Mouse (Mus musculus) stomach, embryonic 16.5 days (tissue): Measurements from ENCODE around the gene Cep350. TPM values are rescaled to one million over a fixed set of nuclear protein-coding genes. Genes with fewer than 3 reads are reported as not detected.
A peak's percentile ranks its signal among the peaks of the same experiment; 100 is the strongest.

Experiments
- ATAC-seq: fragments of 200-750 bp; cut with Nextera tagmentation; 2 replicates; pipeline ENCODE4 v1.8.0; 2017; ENCODE audit warnings: moderate number of reproducible peaks, moderate TSS enrichment; ENCODE audit not compliant: insufficient read depth, low FRiP score
- H3K27ac ChIP-seq: fragments of 300-500 bp; sonication (generic); 2 replicates; pipeline ENCODE4 v1.5.1; 2014; ENCODE audit warnings: low read length
- H3K27me3 ChIP-seq: fragments of 300-500 bp; sonication (generic); 2 replicates; pipeline ENCODE4 v1.6.1; 2014; ENCODE audit warnings: low read length, control low read depth, mixed read lengths; ENCODE audit not compliant: control insufficient read depth, insufficient read depth
- H3K36me3 ChIP-seq: fragments of 300-500 bp; sonication (generic); 2 replicates; pipeline ENCODE4 v1.6.1; 2014; ENCODE audit warnings: low read length; ENCODE audit not compliant: control insufficient read depth, insufficient read depth
- H3K4me1 ChIP-seq: fragments of 300-500 bp; sonication (generic); 2 replicates; pipeline ENCODE4 v1.6.1; 2014; ENCODE audit warnings: low read length, control low read depth, mixed read lengths; ENCODE audit not compliant: control insufficient read depth, insufficient read depth
- H3K4me2 ChIP-seq: fragments of 300-500 bp; sonication (generic); 2 replicates; pipeline ENCODE4 v1.6.1; 2014; ENCODE audit warnings: low read depth, low read length, mixed read lengths
- H3K4me3 ChIP-seq: fragments of 300-500 bp; sonication (generic); replicated peaks from 2 replicates; pipeline ENCODE4 v1.5.1; 2014; ENCODE audit warnings: mild to moderate bottlenecking, low read length
- H3K9ac ChIP-seq: fragments of 300-500 bp; sonication (generic); 2 replicates; pipeline ENCODE4 v1.6.1; 2014; ENCODE audit warnings: low read length
- H3K9me3 ChIP-seq: fragments of 300-500 bp; sonication (generic); replicated peaks from 2 replicates; pipeline ENCODE4 v1.6.1; 2016; ENCODE audit warnings: low read length, control low read depth; ENCODE audit not compliant: control insufficient read depth
- WGBS: fragments of 180-500 bp; shearing (Covaris S2); extraction: QIAGEN DNeasy Blood & Tissue Kit; methylation state at CpG from one replicate; pipeline ENCODE4 v1.1.7; 2014; 5-methylcytosine and 5-hydroxymethylcytosine counted together
- polyA plus RNA-seq: library from polyadenylated mRNA; unstranded; fragments of >200 nt; fragmentation: Nextera tagmentation; extraction: Ambion mirVana; gene quantifications from 2 replicates; pipeline ENCODE4 v1.2.1, GENCODE M21; 2015

The Cep350 gene
- polyA plus RNA-seq, 1 experiment from 2014 or later = 6.4 TPM

- no peak overlapping the region for H3K27ac ChIP-seq
- H3K4me2 ChIP-seq = no peak overlapping the region
- H3K36me3 ChIP-seq = no peaks in the 10 kb centered on the region
- WGBS = 34% methylated on average over 11 of the region's 11 CpGs
- no peak overlapping the region for H3K9ac ChIP-seq
- no peaks in the 10 kb centered on the region for H3K9me3 ChIP-seq
- no peaks in the 10 kb centered on the region for H3K27me3 ChIP-seq
- H3K4me1 ChIP-seq = peaks cover 4% of the 10 kb centered on the region
- no peak overlapping the region for H3K4me3 ChIP-seq
- no peak for ATAC-seq
Measured at GRCm38 (mm10) chr1:155990391-155990790, 17.3 kb upstream of the Cep350 start.

- Histone ChIP-seq H3K9me3 (no peaks in the 10 kb centered on the region), H3K36me3 (no peaks in the 10 kb centered on the region), H3K4me2 (no peak overlapping the region), H3K4me1 (peaks cover 3% of the 10 kb centered on the region), H3K4me3 (no peak overlapping the region), H3K27ac (no peak overlapping the region), H3K27me3 (no peaks in the 10 kb centered on the region), H3K9ac (no peak overlapping the region)
- 17% methylated on average over 2 of the region's 2 CpGs for WGBS
- ATAC-seq = no peak
Measured at GRCm38 (mm10) chr1:155989387-155989786, 16.3 kb upstream of the Cep350 start.

GRCm38 (mm10) chr1:155987625-155988024, 14.6 kb upstream of the Cep350 start:
- Histone ChIP-seq H3K4me1 (peaks cover 3% of the 10 kb centered on the region), H3K36me3 (no peaks in the 10 kb centered on the region), H3K27ac (no peak overlapping the region), H3K27me3 (no peaks in the 10 kb centered on the region), H3K9ac (no peak overlapping the region), H3K4me3 (no peak overlapping the region), H3K9me3 (no peaks in the 10 kb centered on the region), H3K4me2 (no peak overlapping the region)
- no peak for ATAC-seq
- 61% methylated on average over 2 of the region's 2 CpGs for WGBS

- no peak for ATAC-seq
- Histone ChIP-seq H3K36me3 (no peaks in the 10 kb centered on the region), H3K4me2 (no peak overlapping the region), H3K9me3 (no peaks in the 10 kb centered on the region), H3K4me1 (peaks cover 9% of the 10 kb centered on the region; the same call in 1 of the 2 replicates), H3K9ac (no peak overlapping the region), H3K27me3 (no peaks in the 10 kb centered on the region), H3K27ac (no peak overlapping the region), H3K4me3 (no peak overlapping the region)
- WGBS = 41% methylated on average over 2 of the region's 2 CpGs
Measured at GRCm38 (mm10) chr1:155974931-155975330, 1.9 kb upstream of the Cep350 start.

- H3K27me3 ChIP-seq = no peaks in the 10 kb centered on the region
- no peaks in the 10 kb centered on the region for H3K9me3 ChIP-seq
- peak overlapping the region; percentile 77 for H3K9ac ChIP-seq
- peak overlapping the region; percentile 90 for H3K4me2 ChIP-seq
- H3K27ac ChIP-seq = peak overlapping the region; percentile 96
- peaks cover 9% of the 10 kb centered on the region; the same call in 1 of the 2 replicates for H3K4me1 ChIP-seq
- peak overlapping the region; percentile 88 for H3K4me3 ChIP-seq
- WGBS = 4% methylated on average over 19 of the region's 19 CpGs
- ATAC-seq = no peak
- H3K36me3 ChIP-seq = no peaks in the 10 kb centered on the region
Measured at GRCm38 (mm10) chr1:155973719-155974379, 794 bp upstream of the Cep350 start.

- ATAC-seq = peak; percentile 51
- Histone ChIP-seq H3K9ac (peak overlapping the region; percentile 98), H3K4me3 (peak overlapping the region; percentile 88), H3K36me3 (no peaks in the 10 kb centered on the region), H3K27ac (peak overlapping the region; percentile 82), H3K4me1 (peaks cover 9% of the 10 kb centered on the region; the same call in 1 of the 2 replicates), H3K27me3 (no peaks in the 10 kb centered on the region), H3K9me3 (no peaks in the 10 kb centered on the region), H3K4me2 (peak overlapping the region; percentile 61)
- 3% methylated on average over 36 of the region's 51 CpGs for WGBS
Measured at GRCm38 (mm10) chr1:155972146-155973067, 648 bp downstream of the Cep350 start.

GRCm38 (mm10) chr1:155949170-155949569, 23.9 kb downstream of the Cep350 start:
- 91% methylated on average over 2 of the region's 2 CpGs for WGBS
- Histone ChIP-seq H3K4me3 (no peak overlapping the region), H3K4me2 (no peak overlapping the region), H3K27ac (no peak overlapping the region), H3K36me3 (peaks cover 13% of the 10 kb centered on the region; the same call in 1 of the 2 replicates), H3K9me3 (no peaks in the 10 kb centered on the region; the same call in 1 of the 2 replicates), H3K9ac (no peak overlapping the region), H3K4me1 (no peaks in the 10 kb centered on the region), H3K27me3 (no peaks in the 10 kb centered on the region)
- ATAC-seq = no peak

- Histone ChIP-seq H3K27me3 (no peaks in the 10 kb centered on the region), H3K4me3 (no peak overlapping the region), H3K36me3 (no peaks in the 10 kb centered on the region; the same call in 1 of the 2 replicates), H3K4me1 (no peaks in the 10 kb centered on the region), H3K4me2 (no peak overlapping the region), H3K9ac (no peak overlapping the region), H3K27ac (no peak overlapping the region), H3K9me3 (no peaks in the 10 kb centered on the region; the same call in 1 of the 2 replicates)
- ATAC-seq = no peak
- WGBS = 83% methylated on average over 2 of the region's 2 CpGs
Measured at GRCm38 (mm10) chr1:155944361-155944760, 28.7 kb downstream of the Cep350 start.

- Histone ChIP-seq H3K9ac (no peak overlapping the region), H3K9me3 (no peaks in the 10 kb centered on the region), H3K4me1 (no peaks in the 10 kb centered on the region), H3K4me3 (no peak overlapping the region), H3K27ac (no peak overlapping the region), H3K27me3 (no peaks in the 10 kb centered on the region), H3K36me3 (peaks cover 15% of the 10 kb centered on the region; the same call in 1 of the 2 replicates), H3K4me2 (no peak overlapping the region)
- no peak for ATAC-seq
- 78% methylated on average over 2 of the region's 2 CpGs for WGBS
Measured at GRCm38 (mm10) chr1:155937416-155937815, 35.6 kb downstream of the Cep350 start.
